Mouse (Mus musculus) C2C12 (cell line): ENCODE data around the gene Clip2.

Experiments
- CEBPB ChIP-seq: IDR thresholded peaks from one replicate; pipeline ENCODE4 v1.6.1; 2011; ENCODE audit warnings: low read depth, mild to moderate bottlenecking, control low read depth, moderate library complexity
- CTCF ChIP-seq: IDR thresholded peaks from one replicate; pipeline ENCODE4 v1.5.1; 2011; ENCODE audit not compliant: control insufficient read depth, insufficient read depth, insufficient read length
- MAX ChIP-seq: IDR thresholded peaks from one replicate; pipeline ENCODE4 v1.6.1; 2011; ENCODE audit warnings: mild to moderate bottlenecking, control low read depth

- TF ChIP-seq CTCF (no peak), CEBPB (no peak), MAX (no peak)
These were observed 93.1 kb downstream of the Clip2 start for GRCm38 (mm10) chr5:134459096-134459495.
